Mouse (Mus musculus): Measurements from ENCODE around the gene Ttll1. TPM values are rescaled to one million over a fixed set of nuclear protein-coding genes. Genes with fewer than 3 reads are reported as not detected.

The Ttll1 gene
- 36.2 and 39.2 TPM in 2 replicates for total RNA-seq (2014; rRNA removed)
- 91.9 and 104 TPM in 2 replicates for polyA plus RNA-seq (2015; fragmentation: Nextera tagmentation; extraction: Ambion mirVana)

DNA sequence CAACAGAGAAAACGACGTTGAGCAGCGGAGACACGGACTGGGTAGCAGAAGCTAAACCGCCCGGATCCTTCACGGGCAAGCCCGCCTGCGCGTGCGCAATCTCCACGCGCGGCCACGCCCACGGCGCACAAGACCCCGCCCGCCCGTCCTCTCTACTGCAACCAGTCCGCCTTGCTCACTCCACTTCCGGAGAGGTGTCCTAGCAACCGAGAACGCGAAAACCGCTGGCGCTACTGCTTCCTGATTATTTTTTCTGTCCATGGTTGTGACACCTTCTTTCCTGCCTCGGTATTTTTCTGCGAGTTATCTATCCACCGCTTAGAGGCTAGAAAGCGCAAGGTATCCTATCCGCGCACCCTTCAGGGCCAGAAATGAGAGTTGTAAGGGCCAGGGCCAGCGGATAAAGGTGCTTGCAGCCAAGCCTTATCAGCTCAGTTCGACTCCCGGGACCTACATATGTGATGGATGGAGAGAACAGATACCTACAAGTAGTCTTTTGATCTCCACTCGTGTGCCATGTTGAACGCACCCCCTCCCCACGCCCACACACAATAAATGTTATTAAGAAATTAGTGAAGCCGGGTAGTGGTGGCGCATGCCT is at the start of gene Ttll1:
Ttll1 (minus strand) TSS at position 89 of the 601 bp plus-strand sequence.
- Histone ChIP-seq H3K4me3 (ENCODE audit: low read length) (peak within 1 kb of the TSS; percentile 67), H3K4me1 (ENCODE audit: insufficient read depth, low read length) (peaks cover 7% of the 10 kb centered on the region; the same call in 1 of the 2 replicates), H3K27ac (peak within 1 kb of the TSS; percentile 91), H3K9ac (replicated peaks; ENCODE audit: low read length) (peak within 1 kb of the TSS; percentile 74), H3K4me2 (ENCODE audit: low read depth, low read length) (peak within 1 kb of the TSS; percentile 72), H3K9me3 (ENCODE audit: low read length) (no peaks in the 10 kb centered on the region), H3K36me3 (ENCODE audit: insufficient read depth, low read length) (no peaks in the 10 kb centered on the region), H3K27me3 (ENCODE audit: insufficient read depth, low read length) (no peaks in the 10 kb centered on the region)
- 11% methylated on average over 41 of the region's 41 CpGs for WGBS
- DNase-seq (ENCODE audit: low spot score) = peak; percentile 97
- ATAC-seq = peak; percentile 96
- TF ChIP-seq CTCF (IDR thresholded peaks at IDR 0.05; ENCODE audit: low read depth) = no peak

DNA sequence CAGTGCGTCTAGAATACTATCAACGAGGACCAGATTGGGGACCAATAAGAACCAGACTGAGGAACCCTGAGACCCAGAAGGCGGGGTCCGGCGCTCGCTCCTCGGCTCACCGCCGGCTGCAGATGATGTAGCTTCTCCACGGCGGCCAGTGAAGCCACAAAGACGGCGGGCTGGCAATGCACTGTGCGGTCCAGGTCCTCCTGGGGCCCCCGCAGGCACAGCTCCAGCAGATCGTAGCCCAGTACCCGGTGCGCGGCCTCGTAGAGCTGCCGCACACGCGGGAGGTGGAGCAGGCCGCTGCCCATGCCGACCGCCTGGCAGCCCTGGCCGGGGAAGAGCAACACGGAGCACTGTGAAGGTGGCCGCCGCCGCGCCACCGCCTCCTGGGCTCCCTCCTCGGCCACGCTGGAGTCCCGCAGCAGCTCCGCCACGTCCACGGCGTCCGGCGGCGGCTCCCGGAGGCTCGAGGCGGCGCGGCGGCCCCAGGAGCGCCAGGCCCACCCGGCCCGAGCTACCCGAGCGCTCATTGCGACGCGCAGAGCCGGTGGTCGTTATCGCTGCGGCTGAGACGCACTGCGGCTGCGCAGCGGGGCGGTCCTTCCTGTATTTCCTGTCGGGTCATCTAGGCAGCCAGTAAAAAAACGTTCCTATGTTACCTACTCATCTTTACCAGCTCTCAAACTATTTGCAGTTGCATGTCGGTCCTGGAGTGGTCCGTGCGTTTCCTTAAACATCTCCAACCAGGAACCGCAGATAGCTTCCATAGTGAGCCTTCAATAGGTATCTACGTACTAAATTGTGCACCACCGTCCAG is 44.7 kb upstream of the Ttll1 start:
- Histone ChIP-seq H3K9me3 (ENCODE audit: low read length) (no peaks in the 10 kb centered on the region), H3K4me1 (ENCODE audit: insufficient read depth, low read length) (peaks cover 3% of the 10 kb centered on the region; the same call in 1 of the 2 replicates), H3K27ac (peak overlapping the region; percentile 96), H3K4me2 (ENCODE audit: low read depth, low read length) (peak overlapping the region; percentile 71), H3K9ac (replicated peaks; ENCODE audit: low read length) (peak overlapping the region; percentile 92), H3K4me3 (ENCODE audit: low read length) (peak overlapping the region; percentile 74), H3K36me3 (ENCODE audit: insufficient read depth, low read length) (peaks cover 3% of the 10 kb centered on the region; the same call in 1 of the 2 replicates), H3K27me3 (ENCODE audit: insufficient read depth, low read length) (no peaks in the 10 kb centered on the region)
- ATAC-seq (peak; percentile 91), DNase-seq (ENCODE audit: low spot score) (peak; percentile 95)
- WGBS = under 1% methylated on average over 73 of the region's 74 CpGs
- no peak for TF ChIP-seq CTCF (IDR thresholded peaks at IDR 0.05; ENCODE audit: low read depth)

DNA sequence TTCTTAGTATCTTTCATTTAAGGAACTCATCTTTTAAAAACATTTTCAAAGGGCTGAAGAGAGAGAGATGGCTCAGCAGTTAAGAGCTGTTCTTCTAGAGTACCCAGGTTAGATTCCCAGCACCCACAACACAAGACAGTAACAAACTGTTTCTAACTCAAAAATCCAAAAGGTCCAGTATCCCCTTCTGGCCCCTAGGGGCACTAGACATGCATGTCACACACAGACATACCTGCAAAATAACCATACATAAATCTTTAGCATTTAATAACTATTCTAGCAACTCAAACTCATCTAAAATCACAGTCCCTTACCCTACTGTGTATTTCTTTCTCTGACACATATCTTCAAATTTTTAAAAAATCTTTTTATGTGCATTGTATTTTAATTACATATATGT is 43.1 kb upstream of the Ttll1 start:
- H3K9me3 ChIP-seq (ENCODE audit: low read length) = no peaks in the 10 kb centered on the region
- H3K27ac ChIP-seq = no peak overlapping the region
- peak; percentile 14 for DNase-seq (ENCODE audit: low spot score)
- peaks cover 17% of the 10 kb centered on the region; the same call in 1 of the 2 replicates for H3K36me3 ChIP-seq (ENCODE audit: insufficient read depth, low read length)
- H3K4me1 ChIP-seq (ENCODE audit: insufficient read depth, low read length) = peaks cover 3% of the 10 kb centered on the region; the same call in 1 of the 2 replicates
- TF ChIP-seq CTCF (IDR thresholded peaks at IDR 0.05; ENCODE audit: low read depth) = peak; percentile 40
- H3K9ac ChIP-seq (replicated peaks; ENCODE audit: low read length) = no peak overlapping the region
- H3K27me3 ChIP-seq (ENCODE audit: insufficient read depth, low read length) = no peaks in the 10 kb centered on the region
- H3K4me3 ChIP-seq (ENCODE audit: low read length) = no peak overlapping the region
- no peak overlapping the region for H3K4me2 ChIP-seq (ENCODE audit: low read depth, low read length)
- no peak for ATAC-seq

DNA sequence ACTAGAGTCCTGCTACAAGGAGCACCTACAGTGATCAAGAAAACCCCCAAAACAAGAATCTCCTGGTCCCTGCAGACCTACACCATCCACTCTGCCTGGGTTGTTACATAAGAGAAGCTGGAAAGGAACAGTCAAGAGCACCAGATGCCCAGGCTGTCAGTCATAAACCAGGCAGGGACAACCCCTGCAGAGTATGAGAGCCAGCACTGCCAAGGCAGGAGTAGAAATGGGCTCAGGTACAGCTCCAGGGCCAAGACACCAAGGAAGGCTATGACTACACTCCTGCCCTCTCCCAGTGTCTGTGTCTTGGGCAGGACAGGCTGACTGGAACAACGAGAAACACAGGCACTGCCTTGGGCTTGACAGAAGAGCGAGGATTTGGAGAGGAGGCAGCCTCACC is 39.4 kb upstream of the Ttll1 start:
- peaks cover 33% of the 10 kb centered on the region for H3K36me3 ChIP-seq (ENCODE audit: insufficient read depth, low read length)
- H3K9me3 ChIP-seq (ENCODE audit: low read length) = no peaks in the 10 kb centered on the region
- H3K4me1 ChIP-seq (ENCODE audit: insufficient read depth, low read length) = peaks cover 3% of the 10 kb centered on the region; the same call in 1 of the 2 replicates
- no peaks in the 10 kb centered on the region for H3K27me3 ChIP-seq (ENCODE audit: insufficient read depth, low read length)
- DNase-seq (ENCODE audit: low spot score) = no peak
- 92% methylated on average over 2 of the region's 2 CpGs for WGBS
- no peak for ATAC-seq
- no peak overlapping the region for H3K4me2 ChIP-seq (ENCODE audit: low read depth, low read length)
- no peak overlapping the region for H3K9ac ChIP-seq (replicated peaks; ENCODE audit: low read length)
- TF ChIP-seq CTCF (IDR thresholded peaks at IDR 0.05; ENCODE audit: low read depth) = no peak
- no peak overlapping the region for H3K4me3 ChIP-seq (ENCODE audit: low read length)
- H3K27ac ChIP-seq = no peak overlapping the region

DNA sequence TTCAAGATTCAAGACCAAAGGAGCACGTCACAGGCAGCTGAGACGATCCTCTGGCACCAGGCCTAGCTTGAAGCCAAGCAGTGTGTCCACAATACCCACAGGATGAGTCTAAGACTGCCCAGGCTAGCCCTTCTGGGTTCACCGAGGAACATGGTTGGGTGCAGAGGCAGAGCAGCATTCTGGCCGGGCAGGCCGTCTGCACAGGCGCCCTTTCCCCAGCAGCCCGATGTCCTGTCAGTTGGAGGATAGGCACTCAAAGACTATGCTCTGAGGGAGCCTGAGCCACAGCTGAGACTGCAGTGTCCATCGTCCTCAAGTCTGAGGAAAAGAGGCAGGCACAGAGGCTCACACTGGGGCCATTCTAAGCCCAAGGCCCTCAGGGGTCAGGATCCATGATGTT is 36.5 kb upstream of the Ttll1 start:
- DNase-seq (ENCODE audit: low spot score) = no peak
- no peak for ATAC-seq
- Histone ChIP-seq H3K4me1 (ENCODE audit: insufficient read depth, low read length) (no peaks in the 10 kb centered on the region), H3K4me2 (ENCODE audit: low read depth, low read length) (no peak overlapping the region), H3K9me3 (ENCODE audit: low read length) (no peaks in the 10 kb centered on the region), H3K36me3 (ENCODE audit: insufficient read depth, low read length) (peaks cover 33% of the 10 kb centered on the region), H3K4me3 (ENCODE audit: low read length) (no peak overlapping the region), H3K27ac (no peak overlapping the region), H3K27me3 (ENCODE audit: insufficient read depth, low read length) (no peaks in the 10 kb centered on the region), H3K9ac (replicated peaks; ENCODE audit: low read length) (no peak overlapping the region)
- WGBS = 90% methylated on average over 8 of the region's 8 CpGs
- no peak for TF ChIP-seq CTCF (IDR thresholded peaks at IDR 0.05; ENCODE audit: low read depth)

DNA sequence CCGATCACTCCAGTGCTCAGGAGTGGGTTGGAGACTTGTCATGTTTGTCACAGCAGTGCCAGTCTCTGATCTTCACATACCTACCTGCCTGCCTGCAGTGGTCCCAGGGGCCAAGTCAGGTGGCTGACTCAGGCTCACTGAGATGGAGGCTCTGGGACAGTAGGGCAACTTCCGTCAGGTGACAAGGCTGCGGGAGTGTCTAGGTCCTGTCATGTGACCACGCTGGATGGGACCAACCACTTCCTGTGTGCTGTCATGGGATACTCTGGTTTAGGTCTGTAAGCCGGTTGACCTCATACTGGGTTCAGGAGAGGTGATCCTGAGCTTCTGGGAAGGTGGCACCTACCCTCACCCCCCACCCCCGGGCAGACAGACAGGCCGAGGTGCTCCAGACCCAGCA is 35.3 kb upstream of the Ttll1 start:
- WGBS = 91% methylated on average over 7 of the region's 7 CpGs
- no peak overlapping the region for H3K4me3 ChIP-seq (ENCODE audit: low read length)
- no peak overlapping the region for H3K9ac ChIP-seq (replicated peaks; ENCODE audit: low read length)
- DNase-seq (ENCODE audit: low spot score) = no peak
- H3K4me2 ChIP-seq (ENCODE audit: low read depth, low read length) = no peak overlapping the region
- ATAC-seq = no peak
- no peak overlapping the region for H3K27ac ChIP-seq
- H3K4me1 ChIP-seq (ENCODE audit: insufficient read depth, low read length) = no peaks in the 10 kb centered on the region
- no peaks in the 10 kb centered on the region for H3K9me3 ChIP-seq (ENCODE audit: low read length)
- peaks cover 33% of the 10 kb centered on the region for H3K36me3 ChIP-seq (ENCODE audit: insufficient read depth, low read length)
- no peaks in the 10 kb centered on the region for H3K27me3 ChIP-seq (ENCODE audit: insufficient read depth, low read length)
- TF ChIP-seq CTCF (IDR thresholded peaks at IDR 0.05; ENCODE audit: low read depth) = no peak

Measured in hindbrain, postnatal 0 days (tissue).